Mouse (Mus musculus): ENCODE measurements around the gene Tmem131l.
A peak's percentile ranks its signal among the peaks of the same experiment; 100 is the strongest.

Tmem131l gene

DNA sequence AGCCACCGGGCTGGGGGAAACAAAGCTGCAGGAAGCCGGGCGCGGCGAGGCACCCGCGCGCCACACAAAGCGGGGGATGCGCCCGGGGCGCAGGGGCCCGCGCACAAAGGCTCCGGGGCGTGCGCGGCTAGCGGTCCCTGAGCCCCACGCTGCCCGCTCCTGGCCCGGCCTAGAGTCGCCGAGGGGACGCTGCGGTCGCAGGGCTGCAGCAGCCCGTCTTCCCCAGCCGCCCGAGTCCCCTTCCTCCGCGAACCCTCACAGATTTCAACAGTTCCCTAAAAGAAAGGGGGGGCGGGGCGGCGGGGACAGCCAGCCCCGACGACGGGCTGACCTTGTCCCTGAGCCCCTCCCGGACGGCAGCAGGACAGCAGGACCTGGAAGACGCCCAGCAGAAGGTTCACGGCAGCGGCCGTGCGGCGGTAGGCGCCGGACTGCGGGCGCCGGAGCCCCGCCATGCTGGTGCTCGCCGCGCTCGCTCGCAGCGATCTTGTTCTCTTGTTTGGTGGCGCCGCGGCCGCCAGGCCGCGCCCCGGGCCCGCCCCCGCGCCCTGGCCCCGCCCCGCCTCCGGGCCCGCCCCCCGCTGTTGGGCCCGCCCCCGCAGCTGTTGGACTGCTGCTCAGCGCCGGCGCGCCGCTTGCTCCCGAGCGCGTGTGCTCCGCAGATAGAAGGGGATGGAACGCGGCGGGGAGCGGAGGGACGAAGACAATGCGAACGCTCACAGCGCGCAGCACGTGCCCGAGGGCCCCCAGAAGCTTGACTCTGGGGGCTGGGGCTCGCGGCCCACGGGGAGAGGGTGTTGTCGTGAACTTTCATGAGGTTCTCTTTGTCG is at the start of gene Tmem131l:
Gene Tmem131l, minus strand, starts transcription at position 530 of the 830 bp plus-strand sequence.
- peak; percentile 58 to 68 for DNase-seq (ENCODE audit: low spot score in 2 of 2)

DNA sequence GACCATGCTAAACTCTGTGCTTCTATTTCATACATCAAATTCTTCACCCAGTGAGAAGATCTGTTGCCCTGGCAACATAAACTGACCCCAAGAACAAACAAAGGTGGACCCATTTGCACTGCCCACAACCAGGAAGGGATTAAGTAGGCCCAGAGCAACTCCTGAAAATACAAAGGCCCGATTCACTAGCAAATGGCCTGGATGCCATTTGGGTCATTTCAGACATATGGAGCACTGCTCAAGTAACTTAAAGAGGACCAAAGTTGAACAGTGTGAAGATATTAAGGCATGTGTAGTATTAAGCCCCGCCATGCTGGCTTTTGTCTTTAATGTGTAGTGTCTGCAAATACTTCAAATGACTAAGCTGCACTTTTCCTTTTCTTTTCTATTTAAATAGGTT is 46.9 kb upstream of the Tmem131l start:
- DNase-seq (ENCODE audit: low spot score in 2 of 2): no peak

DNA sequence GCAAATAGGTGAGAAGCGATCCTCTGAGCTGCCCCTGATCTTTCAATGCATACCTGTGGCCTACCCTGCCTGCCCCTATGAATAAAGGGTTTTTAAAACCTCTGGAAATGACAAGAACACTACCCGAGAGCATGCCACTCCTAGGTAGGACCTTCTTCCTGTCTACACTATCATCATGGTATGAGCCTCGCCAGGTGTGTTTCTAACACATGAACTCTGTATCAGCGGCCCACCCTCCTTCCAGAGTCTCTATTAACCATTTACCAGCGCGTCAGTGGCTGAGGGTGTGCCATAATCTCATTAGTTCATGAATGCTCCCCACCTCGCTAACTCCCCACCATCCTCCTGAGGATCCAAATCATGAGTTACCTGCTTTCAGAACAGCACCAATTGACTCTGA is 46.4 kb upstream of the Tmem131l start:
- no peak for DNase-seq (ENCODE audit: low spot score in 2 of 2)

DNA sequence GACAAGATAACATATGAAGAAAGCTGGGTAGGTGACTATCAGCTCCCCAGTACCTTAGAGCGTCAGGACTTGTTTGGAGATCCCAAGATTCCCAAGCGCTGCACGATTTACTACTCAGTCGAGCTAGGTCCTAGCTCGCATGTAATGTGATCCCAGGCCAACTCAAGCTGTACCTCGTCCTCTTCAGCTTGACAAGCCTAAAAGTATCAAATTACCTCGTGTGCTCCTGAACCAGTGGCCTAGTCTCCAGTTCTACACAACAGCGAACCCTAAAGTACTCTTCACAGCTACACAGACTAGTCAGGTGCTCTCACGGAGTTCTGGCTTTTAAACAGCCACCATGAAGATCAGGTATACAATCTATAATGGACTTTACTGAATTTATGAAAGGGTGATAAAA is 45.5 kb upstream of the Tmem131l start:
- DNase-seq (ENCODE audit: low spot score in 2 of 2): no peak

DNA sequence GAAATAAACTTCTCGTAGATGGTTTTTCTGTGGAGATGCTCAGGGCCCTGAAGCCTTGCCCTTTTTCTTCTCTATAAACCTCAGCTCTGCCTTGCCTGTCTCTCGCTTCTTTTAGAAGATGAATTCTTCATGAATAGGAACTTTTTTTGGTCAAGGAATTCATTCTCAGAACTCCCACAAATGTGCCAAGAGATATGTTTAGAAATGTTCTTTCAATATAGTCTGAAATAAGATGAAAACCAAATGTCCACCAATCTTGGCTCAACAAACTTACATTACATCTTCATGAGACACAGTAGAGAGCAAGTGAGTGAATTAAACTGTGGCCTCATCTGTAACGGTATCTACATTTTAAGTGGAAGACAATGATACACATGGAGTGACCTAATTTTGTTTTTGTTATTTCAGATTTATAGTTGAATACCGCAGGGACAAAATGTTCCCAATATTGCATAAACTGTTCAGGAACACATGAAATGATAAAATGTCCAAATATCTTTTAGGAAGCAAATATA is 41.3 kb upstream of the Tmem131l start:
- DNase-seq (ENCODE audit: low spot score in 2 of 2): no peak

DNA sequence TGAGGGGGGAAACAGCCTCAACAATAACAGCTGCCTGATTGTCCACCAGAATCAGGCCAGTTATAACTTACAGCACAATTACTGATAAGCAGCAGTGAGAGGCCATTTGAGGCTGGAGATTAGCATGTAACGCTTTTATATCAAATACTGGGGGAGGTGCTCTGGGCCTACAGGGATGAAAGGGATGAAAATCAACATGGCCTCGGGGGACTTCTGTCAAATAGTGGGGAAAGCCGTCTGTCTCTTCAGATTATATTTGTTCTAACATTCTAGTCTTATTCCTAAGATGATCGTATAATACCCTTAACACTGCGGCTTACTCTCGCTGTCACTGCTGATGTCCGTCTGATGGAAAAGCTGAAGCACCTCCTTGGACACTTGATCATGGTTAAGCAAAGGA is 40.1 kb upstream of the Tmem131l start:
- no peak for DNase-seq (ENCODE audit: low spot score in 2 of 2)

DNA sequence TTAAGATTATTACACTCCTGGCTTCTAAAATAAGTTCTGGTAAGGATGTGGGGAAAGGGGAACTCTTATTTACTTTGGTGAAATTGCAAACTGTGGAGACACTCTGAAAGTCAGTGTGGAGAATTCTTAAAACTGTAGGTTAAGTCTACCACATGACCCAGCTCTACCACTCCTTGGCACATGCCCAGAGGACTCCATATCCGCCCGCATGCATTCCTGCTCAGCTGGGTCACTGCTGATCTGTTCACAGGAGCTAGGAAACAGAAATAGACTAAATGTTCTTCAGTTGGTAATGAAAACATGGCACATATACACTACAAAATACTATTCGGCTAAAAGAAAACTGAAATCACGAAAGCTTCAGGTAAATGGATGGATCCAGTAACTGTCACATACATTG is 37.5 kb upstream of the Tmem131l start:
- DNase-seq (ENCODE audit: low spot score in 2 of 2): no peak

DNA sequence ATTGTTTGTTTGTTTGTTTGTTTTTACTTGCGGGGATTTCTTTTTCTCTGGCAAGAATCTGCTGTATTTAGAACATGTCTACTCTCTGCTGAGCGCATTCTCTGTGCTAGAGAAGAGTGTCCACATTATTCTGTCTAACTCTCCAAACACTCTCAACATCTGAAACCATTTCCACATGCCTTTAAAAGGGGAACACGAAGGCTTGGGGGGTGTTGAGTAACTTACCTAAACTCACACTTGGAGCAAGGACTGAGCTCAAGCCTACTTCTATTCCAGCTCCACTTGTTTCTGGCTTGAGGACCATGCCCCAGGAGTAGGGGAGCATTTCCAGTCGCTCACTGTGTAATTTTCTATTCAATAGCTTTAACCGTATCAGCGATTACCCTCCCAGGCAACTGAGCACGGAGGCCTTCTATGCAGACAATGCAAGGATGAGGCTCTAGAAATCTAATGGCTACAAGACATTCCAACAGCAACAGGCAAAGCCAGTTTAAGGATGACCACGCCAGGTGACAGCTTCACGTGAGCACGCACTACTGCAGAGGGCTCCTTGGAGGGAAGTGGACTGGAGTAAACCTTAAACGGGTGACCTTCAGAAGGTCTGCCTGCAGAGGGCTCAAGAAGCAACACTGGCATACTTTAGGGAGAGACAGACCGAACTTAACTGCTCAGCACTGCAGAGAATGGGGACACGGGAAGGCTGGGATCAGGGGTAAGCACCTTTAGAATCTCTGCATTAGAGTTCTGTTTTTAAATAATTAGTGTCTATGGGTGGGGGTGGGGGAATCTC is 36.8 kb upstream of the Tmem131l start:
- no peak for DNase-seq (ENCODE audit: low spot score in 2 of 2)

DNA sequence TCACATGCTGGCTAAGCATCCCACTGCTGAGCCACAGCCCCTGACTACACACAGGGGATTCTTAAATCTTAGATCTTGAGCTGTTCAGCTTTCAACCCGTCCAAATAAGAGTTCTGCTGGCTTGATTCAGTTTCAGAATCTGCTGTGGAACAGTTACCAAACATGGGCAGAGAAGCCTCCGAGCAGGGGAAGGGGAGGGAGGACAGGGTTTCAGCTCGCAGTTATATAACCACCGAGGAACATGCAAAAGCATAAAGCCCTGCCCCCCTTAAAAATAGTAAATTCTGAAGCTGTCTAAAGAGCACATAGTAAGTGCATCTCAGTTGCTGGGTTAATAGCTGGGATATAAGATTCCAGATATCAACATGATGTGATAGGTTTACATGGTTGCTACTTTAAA is 35.5 kb upstream of the Tmem131l start:
- DNase-seq (ENCODE audit: low spot score in 2 of 2): no peak

DNA sequence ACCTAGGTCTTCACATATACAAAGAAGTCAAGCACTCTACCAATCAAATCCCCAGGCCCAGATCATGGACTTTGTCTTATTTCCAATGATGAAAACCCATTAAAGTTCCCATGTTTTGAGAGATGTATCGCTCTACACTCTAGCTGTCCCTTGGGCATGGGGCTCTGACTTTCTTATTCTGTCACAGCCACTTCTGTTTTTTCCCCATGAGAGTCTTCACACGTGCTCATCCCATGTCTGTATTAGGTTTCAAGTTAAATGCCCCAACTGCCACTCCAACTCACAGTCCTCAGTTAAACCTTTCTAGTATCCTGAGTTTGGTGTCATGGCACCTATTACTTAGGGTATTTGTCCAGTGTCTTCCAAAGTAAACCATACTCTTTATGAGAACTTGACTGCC is 34.8 kb upstream of the Tmem131l start:
- DNase-seq (ENCODE audit: low spot score in 2 of 2): no peak

DNA sequence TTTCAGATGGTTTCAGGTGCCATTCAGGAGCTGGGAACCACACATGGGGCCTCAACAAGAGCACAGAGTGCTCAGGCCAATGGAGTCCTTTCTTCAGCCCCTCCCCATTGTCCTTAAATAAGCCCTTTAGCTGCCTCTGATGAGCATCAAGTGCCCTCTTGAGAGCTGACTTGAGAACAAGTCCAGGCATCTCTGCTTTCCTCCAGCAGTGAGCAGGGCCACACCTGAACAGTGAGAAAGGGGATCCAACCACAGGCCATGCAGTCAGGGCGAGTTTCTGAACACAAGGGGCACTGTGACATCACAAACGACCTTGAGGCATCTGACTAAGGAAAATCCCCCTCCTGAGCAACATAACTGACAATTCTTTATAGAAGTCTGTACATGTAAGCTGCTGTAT is 31.7 kb upstream of the Tmem131l start:
- DNase-seq (ENCODE audit: low spot score in 2 of 2): no peak

DNA sequence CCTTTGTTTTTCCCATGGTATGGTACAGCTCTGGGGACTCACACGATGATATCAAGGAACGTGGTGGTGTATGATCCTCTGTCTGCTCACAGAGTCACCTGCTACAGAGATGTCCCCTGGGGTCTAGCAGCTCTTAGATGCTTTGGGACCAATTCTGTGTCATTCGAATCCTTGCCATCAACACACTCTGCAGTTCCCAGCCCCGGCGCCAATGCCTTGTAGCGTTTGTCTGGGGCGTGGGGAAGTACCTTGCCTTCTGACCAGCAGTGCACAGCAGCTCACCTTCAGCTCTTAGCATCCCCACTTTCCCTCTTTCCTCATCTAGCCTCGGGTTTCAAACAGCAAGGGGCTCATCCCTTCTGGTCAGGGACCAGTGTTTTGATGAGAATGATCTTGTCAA is 30.8 kb upstream of the Tmem131l start:
- no peak for DNase-seq (ENCODE audit: low spot score in 2 of 2)

DNA sequence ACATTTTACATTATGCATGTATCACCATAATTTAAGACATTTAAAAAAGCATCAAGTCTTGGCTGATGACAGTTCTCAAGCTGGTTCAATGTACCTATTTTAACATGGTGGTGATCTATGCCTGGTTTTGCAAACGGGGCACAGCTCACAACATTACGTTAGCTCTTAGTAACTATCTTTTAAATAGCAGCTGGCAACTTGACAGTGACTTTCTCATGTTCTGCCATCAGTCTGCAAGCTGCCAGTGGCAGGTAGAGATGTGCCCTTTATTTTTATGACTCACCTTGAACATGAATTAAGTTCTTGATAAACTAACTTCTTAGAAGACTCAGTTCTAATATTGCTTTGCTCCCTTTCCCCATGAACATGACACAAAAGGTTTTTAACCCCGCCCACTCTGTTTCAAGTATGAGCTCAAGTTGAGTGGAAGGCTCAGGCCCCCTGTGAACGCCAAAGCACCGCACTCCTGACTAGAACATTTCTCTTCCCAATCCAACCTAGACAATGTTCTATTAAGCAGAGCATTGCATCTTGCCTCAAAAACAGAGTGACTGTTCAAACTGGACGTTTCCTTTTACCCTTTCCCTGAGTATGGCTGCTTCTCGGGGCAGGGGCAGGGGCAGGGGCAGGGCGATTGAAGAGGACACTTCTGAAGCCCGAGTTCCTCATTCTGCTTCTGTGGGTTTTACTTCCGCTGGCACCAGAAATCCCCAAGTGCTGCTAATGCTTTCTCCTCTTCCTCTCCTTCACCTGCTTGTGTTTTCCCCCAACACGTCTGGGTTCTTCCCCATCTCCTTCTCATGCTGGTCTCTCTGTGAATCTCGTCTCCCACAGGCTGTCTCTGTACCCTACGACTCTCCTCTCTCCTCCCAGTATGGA is 29.1 kb upstream of the Tmem131l start:
- no peak for DNase-seq (ENCODE audit: low spot score in 2 of 2)

DNA sequence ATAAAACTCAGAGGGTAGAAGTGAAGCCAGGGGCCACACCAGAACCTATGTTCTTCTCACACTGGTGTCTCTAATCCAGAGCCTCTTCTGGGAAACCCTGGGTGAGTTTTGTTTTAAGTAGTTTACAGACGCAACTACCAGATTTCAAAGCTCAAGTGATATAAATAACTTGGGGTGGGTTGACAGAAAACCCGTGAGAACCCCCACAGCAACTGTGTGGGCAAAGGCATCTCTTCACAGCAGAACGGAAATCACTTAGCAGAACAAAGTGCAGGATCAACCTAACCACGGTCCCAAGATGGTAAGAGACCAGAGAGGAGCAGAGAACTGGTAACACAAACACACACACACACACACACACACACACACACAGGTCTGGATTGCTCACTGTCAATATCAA is 25.9 kb upstream of the Tmem131l start:
- DNase-seq (ENCODE audit: low spot score in 2 of 2): no peak

DNA sequence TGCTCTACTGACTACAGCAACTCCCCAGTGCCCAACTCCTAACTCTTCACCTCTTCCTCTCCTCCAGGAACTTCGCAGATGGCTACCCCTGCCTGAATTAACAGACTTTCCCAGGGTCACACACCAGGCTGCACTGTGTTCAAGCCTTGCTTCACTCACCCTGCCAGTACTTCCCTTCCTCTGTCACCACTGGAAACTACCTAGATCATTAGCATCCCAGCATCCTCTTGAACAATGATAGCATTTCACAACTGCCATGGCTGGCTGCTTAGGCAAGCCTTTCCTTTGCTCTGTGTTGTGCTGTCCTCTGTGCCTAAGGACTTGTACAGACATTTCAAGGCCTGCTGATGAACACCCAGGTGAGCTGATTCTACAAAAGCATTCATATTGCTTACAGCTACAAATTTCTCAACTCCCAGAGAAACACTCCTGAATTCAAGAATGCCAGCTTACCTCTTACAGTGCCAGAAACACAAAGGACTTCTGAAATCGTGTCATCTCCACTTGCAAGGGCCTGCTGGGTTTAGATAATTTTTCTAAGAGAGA is 23.5 kb upstream of the Tmem131l start:
- DNase-seq (ENCODE audit: low spot score in 2 of 2): no peak

DNA sequence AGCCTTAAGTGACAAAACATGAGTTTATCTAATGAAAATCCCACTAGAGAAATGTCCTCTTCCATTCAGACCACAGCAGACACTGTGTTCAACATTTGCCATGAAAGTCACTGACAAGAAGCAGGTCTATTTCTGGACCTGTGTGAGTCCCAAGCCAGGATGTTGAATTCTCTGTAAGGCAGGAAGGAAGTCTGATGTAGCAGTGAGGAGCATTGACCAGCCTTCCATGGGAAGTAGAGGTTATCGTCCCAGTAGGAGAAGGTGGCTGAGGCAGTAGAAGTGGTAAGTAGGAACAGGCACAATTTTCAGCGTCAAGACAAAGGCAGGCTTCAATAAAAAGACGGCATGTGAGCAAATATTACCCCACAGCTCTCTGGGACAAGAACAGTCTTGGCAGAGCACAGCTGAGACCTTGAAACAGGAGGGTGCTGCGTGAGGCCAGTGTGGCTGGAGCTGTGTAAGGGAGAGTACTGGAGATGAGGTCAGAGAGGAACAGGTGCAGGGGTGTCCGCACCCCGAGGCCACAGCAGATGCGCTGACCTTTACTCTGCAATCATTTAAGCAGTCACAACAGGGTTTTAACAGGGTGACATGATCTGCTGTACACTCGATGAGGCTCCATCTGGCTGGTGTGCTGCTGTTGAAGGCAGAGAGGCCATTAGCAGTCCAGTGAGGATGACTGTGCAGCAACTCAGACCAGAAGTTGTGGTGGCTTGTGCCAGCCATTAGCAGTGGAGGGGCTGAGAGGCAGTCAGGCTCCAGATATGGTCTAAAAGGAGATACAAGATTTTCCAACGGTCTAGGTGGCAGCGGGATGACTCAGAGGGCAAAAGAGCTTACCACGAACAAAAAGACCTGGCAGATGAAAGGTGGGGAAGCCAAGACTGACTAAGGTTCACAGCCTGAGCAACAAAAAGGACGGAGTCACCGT is 21.8 kb upstream of the Tmem131l start:
- peak in 1 of 2 experiments; percentile 5 for DNase-seq (ENCODE audit: low spot score in 2 of 2)

DNA sequence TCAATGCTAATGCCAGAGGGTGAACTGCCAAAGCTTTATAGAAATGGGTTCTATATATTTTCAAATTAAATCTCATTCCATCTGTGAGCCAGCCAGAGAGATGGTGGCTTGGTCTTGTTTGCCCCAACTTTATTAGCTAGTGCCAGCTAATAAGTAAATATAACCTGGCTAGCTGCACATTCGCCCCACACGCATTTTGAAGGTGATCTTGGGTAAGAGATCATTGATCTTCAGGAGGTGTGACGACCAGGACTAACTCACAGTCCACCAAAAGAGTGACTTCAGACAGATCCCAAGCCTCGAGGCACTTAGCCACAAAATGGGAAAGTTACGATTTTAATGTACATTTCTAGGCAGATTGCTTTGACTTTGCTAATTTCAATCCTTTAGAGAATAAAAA is 21.0 kb upstream of the Tmem131l start:
- no peak for DNase-seq (ENCODE audit: low spot score in 2 of 2)

DNA sequence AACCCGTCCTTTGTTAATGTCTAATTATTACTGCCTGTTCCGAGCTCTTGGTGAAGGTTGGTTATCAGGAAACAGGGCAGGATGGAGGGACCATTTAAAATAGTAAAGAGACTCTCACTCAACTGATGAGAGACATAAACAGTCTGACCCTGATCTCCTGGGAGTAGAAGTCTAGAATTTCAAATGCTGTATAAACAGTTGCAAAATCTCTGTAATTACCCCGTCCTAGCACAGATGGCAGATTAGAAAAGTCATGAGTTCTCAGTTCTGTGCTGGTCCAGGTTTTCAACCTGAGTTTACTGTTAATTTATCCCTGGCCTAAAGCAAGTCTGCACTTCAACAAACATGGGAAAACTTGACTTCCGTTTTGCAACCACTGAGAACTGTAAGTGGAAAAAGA is 20.2 kb upstream of the Tmem131l start:
- no peak for DNase-seq (ENCODE audit: low spot score in 2 of 2)

DNA sequence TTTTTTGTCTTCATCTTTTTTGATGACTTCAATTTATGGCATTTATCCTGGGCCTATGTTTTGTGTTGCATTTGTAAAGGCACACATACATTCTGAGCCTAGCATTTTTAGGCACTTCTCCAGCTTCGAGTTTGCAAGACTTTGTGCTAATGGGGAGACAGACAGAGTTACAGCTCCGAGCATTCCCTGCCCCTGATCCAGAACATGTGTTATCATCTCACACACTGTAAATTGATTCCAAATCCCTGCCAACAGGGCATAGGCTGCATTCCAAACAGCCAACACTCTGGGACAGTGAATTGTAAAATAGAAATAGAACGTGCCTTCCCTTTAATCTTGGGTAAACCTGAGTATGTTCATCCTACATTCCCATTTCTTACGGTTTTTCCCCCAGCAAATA is 19.7 kb upstream of the Tmem131l start:
- no peak for DNase-seq (ENCODE audit: low spot score in 2 of 2)

DNA sequence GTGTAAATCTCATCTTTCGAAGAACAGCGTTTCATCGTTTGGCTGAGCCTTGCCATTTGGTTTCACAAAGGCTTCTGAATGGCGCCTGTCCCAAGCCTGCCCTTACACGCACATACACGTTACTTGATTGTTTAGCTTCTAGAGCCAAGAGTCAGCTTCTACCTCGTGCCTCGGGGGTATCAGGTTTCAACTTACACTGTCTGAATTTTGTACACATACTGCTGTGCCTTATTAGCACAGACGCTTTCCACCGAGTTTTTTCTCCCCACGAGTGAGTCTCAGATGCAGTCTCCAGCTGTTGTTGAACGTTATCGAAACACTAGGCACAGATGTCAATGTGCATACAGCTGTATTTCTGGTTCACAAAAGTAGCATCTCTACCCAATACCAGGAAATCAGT is 19.3 kb upstream of the Tmem131l start:
- DNase-seq (ENCODE audit: low spot score in 2 of 2): peak; percentile 62 to 70
